Mouse (Mus musculus): ENCODE data around the gene Fgf10.

DNA sequence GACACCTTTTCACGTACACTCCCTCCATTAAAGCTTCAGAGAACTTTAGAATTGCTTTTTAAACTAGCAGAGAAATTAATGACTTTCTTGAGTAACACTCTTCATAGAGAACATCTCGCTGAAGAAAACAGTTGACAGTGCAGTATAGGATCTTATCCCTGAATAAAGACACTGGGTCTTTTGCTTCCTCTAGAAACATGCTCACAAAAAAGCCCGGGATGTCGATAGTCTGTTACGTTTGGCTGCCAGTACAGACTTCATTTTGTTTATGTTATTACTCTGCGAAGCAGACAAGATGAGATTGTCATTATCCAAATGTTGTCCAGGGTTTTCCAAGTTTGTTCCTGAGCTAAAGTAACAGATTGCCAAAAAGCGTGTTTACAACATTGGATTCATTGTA, 75.2 kb downstream of the Fgf10 start:
- TF ChIP-seq CTCF (conservative IDR thresholded peaks at IDR 0.05 in 1 of 2, IDR thresholded peaks at IDR 0.05 in 1 of 2; ENCODE audit: low read depth in 2 of 2, low read length in 2 of 2) = no peak
- no peak for TF ChIP-seq POLR2A (IDR thresholded peaks at IDR 0.05; ENCODE audit: low read depth, low read length)
- TF ChIP-seq USF1 (IDR thresholded peaks at IDR 0.05; ENCODE audit: low read depth, low read length) = no peak
- TF ChIP-seq POLR2AphosphoS2 (IDR thresholded peaks at IDR 0.05; ENCODE audit: low read depth, low read length) = no peak
- no peak for TF ChIP-seq EP300 (IDR thresholded peaks at IDR 0.05; ENCODE audit: low read length)
- no peak for TF ChIP-seq ZC3H11A (IDR thresholded peaks at IDR 0.05; ENCODE audit: low read depth, low read length)
- TF ChIP-seq NELFE (IDR thresholded peaks at IDR 0.05; ENCODE audit: low read depth, low read length) = no peak
- no peak for TF ChIP-seq RAD21 (IDR thresholded peaks at IDR 0.05; ENCODE audit: low read depth, low read length)

All from CH12.LX (cell line).